Mouse (Mus musculus) heart, adult 2 months (tissue): ENCODE results near the gene Chn1. TPM values are rescaled to one million over a fixed set of nuclear protein-coding genes. Genes with fewer than 3 reads are reported as not detected.

Experiments
- DNase-seq, 2 experiments: peaks; one replicate each; pipeline ENCODE4 v3.0.0; 2021
- H3K27ac ChIP-seq: fragments of 200-600 bp; 2 replicates; pipeline ENCODE4 v1.8.1; 2022
- H3K27me3 ChIP-seq: fragments of 200-500 bp; 2 replicates; pipeline ENCODE4 v1.6.1; 2012; ENCODE audit warnings: mild to moderate bottlenecking, low read length, inconsistent platforms, mixed read lengths; ENCODE audit not compliant: control insufficient read depth, insufficient read depth
- H3K36me3 ChIP-seq: fragments of 200-500 bp; 2 replicates; pipeline ENCODE4 v1.6.1; 2012; ENCODE audit warnings: low read length, inconsistent platforms; ENCODE audit not compliant: control insufficient read depth, insufficient read depth
- H3K4me1 ChIP-seq: fragments of 200-500 bp; 2 replicates; pipeline ENCODE4 v1.6.1; 2011; ENCODE audit warnings: low read length; ENCODE audit not compliant: control insufficient read depth, insufficient read depth
- H3K4me3 ChIP-seq: fragments of 200-600 bp; 2 replicates; pipeline ENCODE4 v1.8.1; 2022
- H3K79me2 ChIP-seq: fragments of 200-500 bp; replicated peaks from 2 replicates; pipeline ENCODE4 v1.6.1; 2012; ENCODE audit warnings: mild to moderate bottlenecking, inconsistent platforms, low read length, moderate library complexity, mixed read lengths; ENCODE audit not compliant: control insufficient read depth, insufficient read depth
- H3K9ac ChIP-seq: fragments of 200-500 bp; 2 replicates; pipeline ENCODE4 v1.6.1; 2012; ENCODE audit warnings: low read depth, mild to moderate bottlenecking, control low read depth, inconsistent platforms, low read length, mixed read lengths
- CTCF ChIP-seq: fragments of 200-600 bp; IDR thresholded peaks from 2 replicates; pipeline ENCODE4 v1.8.1; 2022; ENCODE audit warnings: antibody characterized with exemption, mild to moderate bottlenecking, moderate library complexity
- EP300 ChIP-seq: fragments of 200-500 bp; IDR thresholded peaks from 2 replicates; pipeline ENCODE4 v1.6.1; 2011; ENCODE audit warnings: low read depth, low read length, control low read depth; ENCODE audit not compliant: insufficient read depth
- POLR2A ChIP-seq: fragments of 200-500 bp; IDR thresholded peaks from 2 replicates; pipeline ENCODE4 v1.6.1; 2011; ENCODE audit warnings: mild to moderate bottlenecking, low read depth, low read length, control low read depth; ENCODE audit not compliant: insufficient read depth
- WGBS: fragments of 180-500 bp; shearing (Covaris S2); methylation state at CpG from one replicate; pipeline ENCODE4 v1.1.7; 2018; 5-methylcytosine and 5-hydroxymethylcytosine counted together
- intact Hi-C: fragments of 180-260 bp; cut with DNase I; formaldehyde crosslinking; loops from one replicate; pipeline ENCODE4 v1.15.1; 2025
- polyA plus RNA-seq: library from polyadenylated mRNA; depleted of rRNA; stranded (reverse); fragments of >200 nt; gene quantifications from 2 replicates; pipeline ENCODE4 v1.2.3, GENCODE M21; 2012
- total RNA-seq, 2 experiments: library from RNA; stranded (reverse); gene quantifications; 2 replicates each; pipeline ENCODE4 v1.2.3; 2021

Chn1 gene
- total and polyA plus RNA-seq, 3 experiments, result 33.9 to 35.2 (median 35.2) TPM

GRCm38 (mm10) chr2:73591246-73591645, 183.9 kb downstream of the Chn1 start:
- H3K79me2 ChIP-seq, result no peaks in the 10 kb centered on the region

DNA sequence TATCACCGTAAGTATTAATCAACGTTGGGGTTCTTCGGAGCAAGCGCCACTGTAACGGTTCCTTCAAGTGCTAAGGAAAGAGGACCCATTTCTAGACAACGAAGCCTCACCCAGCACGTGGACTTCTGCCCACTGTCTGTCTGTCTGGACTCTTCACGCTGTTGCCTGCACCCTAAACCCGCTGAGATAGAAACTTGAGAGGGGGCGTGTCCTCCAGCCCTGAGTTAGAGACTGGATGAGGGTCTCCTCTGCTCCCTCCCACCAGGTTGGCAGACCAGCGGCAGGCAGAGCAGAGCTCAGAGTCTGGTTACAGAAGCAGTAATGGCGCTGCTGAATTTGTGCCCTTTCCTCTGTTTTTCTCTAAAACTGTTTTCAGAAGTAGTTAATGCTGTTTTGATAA, 185.0 kb downstream of the Chn1 start:
- H3K79me2 ChIP-seq, result no peaks in the 10 kb centered on the region
- peaks cover 13% of the 10 kb centered on the region for H3K4me1 ChIP-seq
- no peak for TF ChIP-seq EP300
- TF ChIP-seq POLR2A, result no peak
- TF ChIP-seq CTCF, result no peak
- WGBS, result 46% methylated on average over 12 of the region's 12 CpGs
- H3K27me3 ChIP-seq, result no peaks in the 10 kb centered on the region
- no peak overlapping the region for H3K4me3 ChIP-seq
- intact Hi-C loops, result no loop called here
- H3K27ac ChIP-seq, result no peak overlapping the region
- no peak overlapping the region for H3K9ac ChIP-seq
- no peak for DNase-seq
- H3K36me3 ChIP-seq, result no peaks in the 10 kb centered on the region

More at GRCm38 (mm10) chr2:73591246-73591645, 183.9 kb downstream of the Chn1 start:
- H3K4me3 ChIP-seq, result no peak overlapping the region
- H3K27ac ChIP-seq, result no peak overlapping the region; the same call in 1 of the 2 replicates
- peaks cover 12% of the 10 kb centered on the region for H3K4me1 ChIP-seq
- 65% methylated on average over 6 of the region's 6 CpGs for WGBS
- intact Hi-C loops, result no loop called here
- H3K9ac ChIP-seq, result no peak overlapping the region
- no peaks in the 10 kb centered on the region for H3K36me3 ChIP-seq
- TF ChIP-seq POLR2A, result no peak
- no peak for TF ChIP-seq EP300
- TF ChIP-seq CTCF, result no peak
- no peak for DNase-seq
- H3K27me3 ChIP-seq, result no peaks in the 10 kb centered on the region

DNA sequence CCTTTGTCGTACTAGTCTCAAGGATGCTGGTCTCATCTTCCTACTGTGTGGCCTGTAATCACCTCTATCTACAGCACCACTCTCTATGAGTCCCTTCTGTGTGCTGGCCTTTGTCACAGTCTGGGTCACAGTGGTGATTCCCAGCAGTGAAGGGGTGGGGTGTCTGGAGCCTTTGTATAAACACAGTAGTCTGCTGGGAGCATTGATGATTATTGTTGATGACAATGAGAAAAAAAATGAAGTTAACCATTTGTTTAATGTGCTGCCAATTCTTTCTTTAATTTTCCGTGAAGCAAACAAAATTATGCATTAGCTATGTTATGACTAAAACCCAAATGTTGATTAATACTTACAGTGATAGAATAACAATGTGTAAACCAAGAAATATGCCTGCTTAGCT, 186.2 kb downstream of the Chn1 start:
- H3K9ac ChIP-seq, result no peak overlapping the region
- no peaks in the 10 kb centered on the region for H3K79me2 ChIP-seq
- WGBS, result 69% methylated on average over 2 of the region's 2 CpGs
- H3K27ac ChIP-seq, result no peak overlapping the region
- H3K36me3 ChIP-seq, result no peaks in the 10 kb centered on the region
- peaks cover 13% of the 10 kb centered on the region for H3K4me1 ChIP-seq
- no peaks in the 10 kb centered on the region for H3K27me3 ChIP-seq
- TF ChIP-seq CTCF, result no peak
- TF ChIP-seq POLR2A, result no peak
- no peak for TF ChIP-seq EP300
- no peak for DNase-seq
- intact Hi-C loops, result loop anchor here (10.0 kb wide), 1 partner anchor 306 kb away; the partner anchor contains the start of gene Atf2
- H3K4me3 ChIP-seq, result no peak overlapping the region

- intact Hi-C loops, result loop anchor here (10.0 kb wide), 1 partner anchor 308 kb away; the partner anchor contains the start of gene Atf2
- peaks cover 6% of the 10 kb centered on the region for H3K4me1 ChIP-seq
- no peak for DNase-seq
- H3K27me3 ChIP-seq, result no peaks in the 10 kb centered on the region
- H3K27ac ChIP-seq, result peak overlapping the region; percentile 40
- no peak overlapping the region for H3K9ac ChIP-seq
- TF ChIP-seq POLR2A, result no peak
- no peak for TF ChIP-seq CTCF
- no peak for TF ChIP-seq EP300
- H3K79me2 ChIP-seq, result no peaks in the 10 kb centered on the region
- no peaks in the 10 kb centered on the region for H3K36me3 ChIP-seq
- 23% methylated on average over 4 of the region's 4 CpGs for WGBS
- peak overlapping the region; percentile 20; the same call in 1 of the 2 replicates for H3K4me3 ChIP-seq
Measured at GRCm38 (mm10) chr2:73587109-73587506, 188.0 kb downstream of the Chn1 start.

GRCm38 (mm10) chr2:73586392-73587108, 188.6 kb downstream of the Chn1 start:
- Histone ChIP-seq H3K79me2 (no peaks in the 10 kb centered on the region), H3K4me3 (no peak overlapping the region; the same call in 1 of the 2 replicates), H3K27me3 (no peaks in the 10 kb centered on the region), H3K4me1 (peaks cover 1% of the 10 kb centered on the region), H3K9ac (no peak overlapping the region), H3K27ac (peak overlapping the region; percentile 41), H3K36me3 (no peaks in the 10 kb centered on the region)
- intact Hi-C loops, result loop anchor here (10.0 kb wide), 1 partner anchor 308 kb away; the partner anchor contains the start of gene Atf2
- DNase-seq, result no peak
- TF ChIP-seq CTCF, result no peak
- TF ChIP-seq EP300, result no peak
- no peak for TF ChIP-seq POLR2A
- 33% methylated on average over 10 of the region's 10 CpGs for WGBS

- 28% methylated on average over 12 of the region's 12 CpGs for WGBS
- H3K4me1 ChIP-seq, result peaks cover 1% of the 10 kb centered on the region
- H3K79me2 ChIP-seq, result no peaks in the 10 kb centered on the region
- peak overlapping the region; percentile 56 for H3K4me3 ChIP-seq
- no peaks in the 10 kb centered on the region for H3K27me3 ChIP-seq
- peak overlapping the region; percentile 72 for H3K9ac ChIP-seq
- intact Hi-C loops, result loop anchor here (1.0 to 10.0 kb wide), 3 partner anchors 159 to 411 kb away; partner anchors contain the start of gene Atf2
- H3K36me3 ChIP-seq, result no peaks in the 10 kb centered on the region
- TF ChIP-seq CTCF, result no peak
- TF ChIP-seq EP300, result no peak
- no peak for TF ChIP-seq POLR2A
- DNase-seq, result peak; percentile 33 to 38
- peak overlapping the region; percentile 51 for H3K27ac ChIP-seq
Measured at GRCm38 (mm10) chr2:73585347-73585831, 189.8 kb downstream of the Chn1 start.
